Mouse (Mus musculus): Measurements from ENCODE around the gene Rhox4c.
"Not testable (repeated sequence)": the region's sequence is repeated elsewhere in the genome, so short reads cannot be mapped to it uniquely, and the experiment has no call there.

The Rhox4c gene

DNA sequence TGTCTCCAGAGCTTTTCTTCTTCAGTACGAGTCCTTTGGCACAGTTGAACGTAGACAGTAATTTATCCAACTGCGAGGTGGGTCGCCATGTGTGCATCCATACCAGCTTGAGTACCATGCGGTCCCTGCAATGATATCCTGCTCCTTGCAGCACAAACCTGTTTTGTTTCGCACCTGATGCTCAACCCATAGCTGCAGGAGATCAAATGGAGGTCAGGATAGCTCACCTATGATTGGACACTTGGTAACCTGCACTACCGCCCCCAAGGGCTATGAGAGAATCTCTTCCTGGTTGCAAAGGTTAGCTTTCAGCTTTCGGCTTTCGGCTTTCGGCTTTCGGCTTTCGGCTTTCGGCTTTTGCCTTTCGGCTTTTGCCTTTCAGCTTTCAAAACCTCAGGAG, at the start of gene Rhox4c:
TSS of gene Rhox4c (plus strand) at position 301 of the 400 bp plus-strand sequence.
- DNase-seq (ENCODE audit: low read depth) = not testable (repeated sequence)

DNA sequence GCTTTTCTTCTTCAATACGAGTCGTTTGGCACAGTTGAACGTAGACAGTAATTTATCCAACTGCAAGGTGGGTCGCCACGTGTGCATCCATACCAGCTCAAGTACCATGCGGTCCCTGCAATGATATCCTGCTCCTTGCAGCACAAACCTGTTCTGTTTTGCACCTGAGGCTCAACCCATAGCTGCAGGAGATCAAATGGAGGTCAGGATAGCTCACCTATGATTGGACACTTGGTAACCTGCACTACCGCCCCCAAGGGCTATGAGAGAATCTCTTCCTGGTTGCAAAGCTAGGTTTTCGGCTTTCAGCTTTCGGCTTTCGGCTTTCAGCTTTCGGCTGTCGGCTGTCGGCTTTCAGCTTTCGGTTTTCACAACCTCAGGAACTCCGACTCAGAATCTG, 47.9 kb upstream of the Rhox4c start, which contains the start of gene Rhox4b:
TSS of gene Rhox4b (plus strand) at position 301 of the 400 bp plus-strand sequence.
- DNase-seq (ENCODE audit: low read depth) = not testable (repeated sequence)

DNA sequence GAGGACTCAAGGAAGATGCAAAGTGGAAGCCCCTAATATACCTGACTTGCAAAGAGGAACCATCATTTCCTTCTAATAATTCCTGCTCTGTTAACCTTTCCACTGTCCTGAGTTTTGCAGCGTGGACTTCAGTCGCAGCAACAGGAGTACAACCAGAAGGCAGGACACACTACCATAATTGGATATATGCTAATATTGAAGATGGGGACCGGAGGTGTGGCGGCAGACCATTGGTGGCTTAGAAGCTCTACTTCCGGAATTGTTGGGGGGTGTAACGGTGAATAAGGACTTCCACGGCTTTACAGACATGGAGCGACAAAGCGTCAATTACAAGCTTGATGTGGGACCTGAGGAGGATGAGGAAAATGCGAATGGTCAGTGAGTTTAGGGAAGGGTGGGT, 26.8 kb upstream of the Rhox4c start, which contains the start of gene Rhox2c:
TSS of gene Rhox2c (plus strand) at position 301 of the 400 bp plus-strand sequence.
- not testable (repeated sequence) for DNase-seq (ENCODE audit: low read depth)

DNA sequence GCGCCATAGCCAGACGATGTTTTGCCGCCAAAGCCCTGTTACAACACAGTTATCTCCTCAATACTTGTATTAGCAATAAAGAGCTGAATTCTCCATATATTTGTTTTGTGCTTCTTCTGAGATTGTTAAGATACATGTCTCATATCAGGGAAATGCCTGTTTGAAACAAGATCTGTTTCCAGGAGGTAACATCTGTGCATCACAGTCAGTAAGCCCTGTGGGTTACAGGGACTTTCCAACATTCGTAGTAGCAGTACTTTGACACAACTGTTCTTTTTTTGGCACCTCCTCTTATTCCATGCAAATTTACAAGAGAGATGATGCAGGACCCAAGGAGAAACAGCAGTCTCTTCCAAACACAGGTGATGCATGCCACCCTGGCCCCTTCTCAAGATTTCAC, 21.9 kb upstream of the Rhox4c start, which contains the start of gene Rhox3c:
TSS of gene Rhox3c (plus strand) at position 301 of the 400 bp plus-strand sequence.
- not testable (repeated sequence) for DNase-seq (ENCODE audit: low read depth)

DNA sequence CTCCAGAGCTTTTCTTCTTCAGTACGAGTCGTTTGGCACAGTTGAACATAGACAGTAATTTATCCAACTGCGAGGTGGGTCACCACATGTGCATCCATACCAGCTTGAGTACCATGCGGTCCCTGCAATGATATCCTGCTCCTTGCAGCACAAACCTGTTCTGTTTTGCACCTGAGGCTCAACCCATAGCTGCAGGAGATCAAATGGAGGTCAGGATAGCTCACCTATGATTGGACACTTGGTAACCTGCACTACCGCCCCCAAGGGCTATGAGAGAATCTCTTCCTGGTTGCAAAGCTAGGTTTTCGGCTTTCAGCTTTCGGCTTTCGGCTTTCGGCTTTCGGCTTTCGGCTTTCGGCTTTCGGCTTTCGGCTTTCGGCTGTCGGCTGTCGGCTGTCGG, 33.9 kb downstream of the Rhox4c start, which contains the start of gene Rhox4d:
TSS of gene Rhox4d (plus strand) at position 301 of the 400 bp plus-strand sequence.
- DNase-seq (ENCODE audit: low read depth) = not testable (repeated sequence)

DNA sequence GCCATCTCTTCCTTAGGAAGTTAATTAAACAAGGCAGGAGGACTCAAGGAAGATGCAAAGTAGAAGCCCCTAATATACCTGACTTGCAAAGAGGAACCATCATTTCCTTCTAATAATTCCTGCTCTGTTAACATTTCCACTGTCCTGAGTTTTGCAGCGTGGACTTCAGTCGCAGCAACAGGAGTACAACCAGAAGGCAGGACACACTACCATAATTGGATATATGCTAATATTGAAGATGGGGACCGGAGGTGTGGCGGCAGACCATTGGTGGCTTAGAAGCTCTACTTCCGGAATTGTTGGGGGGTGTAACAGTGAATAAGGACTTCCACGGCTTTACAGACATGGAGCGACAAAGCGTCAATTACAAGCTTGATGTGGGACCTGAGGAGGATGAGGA, 50.0 kb downstream of the Rhox4c start, which contains the start of gene Rhox2e:
TSS of gene Rhox2e (plus strand) at position 301 of the 400 bp plus-strand sequence.
- DNase-seq (ENCODE audit: low read depth) = not testable (repeated sequence)

All from naive thymus-derived CD4-positive, alpha-beta T cell, adult 2 months (primary cell).